Mouse (Mus musculus): ENCODE measurements around the gene Bms1. TPM values are rescaled to one million over a fixed set of nuclear protein-coding genes. Genes with fewer than 3 reads are reported as not detected.

The Bms1 gene
- polyA plus RNA-seq, 1 experiment from 2014 or later, result 31.5 TPM

Small RNAs within 50 kb of the gene (microRNA-seq; reads per million reads assigned to microRNA genes)
- gene Gm25953, result not detected

Other genes with a start within 250 kb of the Bms1 start
- gene Ret, start 221.8 kb downstream of the Bms1 start, polyA plus RNA-seq (2016; fragmentation: Nextera tagmentation; extraction: Ambion mirVana), result 0.11 and 0.18 TPM in 2 replicates
- gene Zfp248, start 36.1 kb upstream of the Bms1 start, polyA plus RNA-seq (2016; fragmentation: Nextera tagmentation; extraction: Ambion mirVana), result 5.9 and 7.1 TPM in 2 replicates
- 9.1 and 10.3 TPM in 2 replicates for gene Zfp9, start 59.8 kb upstream of the Bms1 start, polyA plus RNA-seq (2016; fragmentation: Nextera tagmentation; extraction: Ambion mirVana)
- gene Ankrd26, start 142.8 kb upstream of the Bms1 start, polyA plus RNA-seq (2016; fragmentation: Nextera tagmentation; extraction: Ambion mirVana), result 8.3 and 9.1 TPM in 2 replicates

Measured in heart, embryonic 12.5 days (tissue).